Mouse (Mus musculus) midbrain, embryonic 14.5 days (tissue): ENCODE measurements around the gene Fbxo34. TPM values are rescaled to one million over a fixed set of nuclear protein-coding genes. Genes with fewer than 3 reads are reported as not detected.
A peak's percentile ranks its signal among the peaks of the same experiment; 100 is the strongest.
"Not testable (repeated sequence)": the region's sequence is repeated elsewhere in the genome, so short reads cannot be mapped to it uniquely, and the experiment has no call there.

Experiments
- ATAC-seq: fragments of 200-750 bp; cut with Nextera tagmentation; 2 replicates; pipeline ENCODE4 v1.8.0; 2017; ENCODE audit warnings: moderate number of reproducible peaks, moderate library complexity; ENCODE audit not compliant: low FRiP score, low TSS enrichment
- DNase-seq: peaks from one replicate; pipeline ENCODE4 v3.0.0-alpha.2; 2015
- H3K27ac ChIP-seq: fragments of 300-500 bp; sonication (generic); replicated peaks from 2 replicates; pipeline ENCODE4 v1.5.1; 2014; ENCODE audit warnings: mild to moderate bottlenecking, low read depth, low read length, moderate library complexity
- H3K27me3 ChIP-seq: fragments of 300-500 bp; sonication (generic); 2 replicates; pipeline ENCODE4 v1.6.1; 2014; ENCODE audit warnings: low read length, control low read depth, mixed read lengths; ENCODE audit not compliant: control insufficient read depth, insufficient read depth
- H3K36me3 ChIP-seq: fragments of 300-500 bp; sonication (generic); 2 replicates; pipeline ENCODE4 v1.6.1; 2014; ENCODE audit warnings: low read length, control low read depth; ENCODE audit not compliant: control insufficient read depth, insufficient read depth
- H3K4me1 ChIP-seq: fragments of 300-500 bp; sonication (generic); 2 replicates; pipeline ENCODE4 v1.6.1; 2014; ENCODE audit warnings: mild to moderate bottlenecking, antibody characterized with exemption, low read length, control low read depth; ENCODE audit not compliant: control insufficient read depth, insufficient read depth
- H3K4me2 ChIP-seq: fragments of 300-500 bp; sonication (generic); 2 replicates; pipeline ENCODE4 v1.6.1; 2014; ENCODE audit warnings: mild to moderate bottlenecking, low read length, moderate library complexity
- H3K4me3 ChIP-seq: fragments of 300-500 bp; sonication (generic); replicated peaks from 2 replicates; pipeline ENCODE4 v1.5.1; 2014; ENCODE audit warnings: low read depth, low read length
- H3K9ac ChIP-seq: fragments of 300-500 bp; sonication (generic); replicated peaks from 2 replicates; pipeline ENCODE4 v1.6.1; 2014; ENCODE audit warnings: mild to moderate bottlenecking, low read length, moderate library complexity
- H3K9me3 ChIP-seq: fragments of 300-500 bp; sonication (generic); 2 replicates; pipeline ENCODE4 v1.6.1; 2016; ENCODE audit warnings: low read length, control low read depth, mixed read lengths; ENCODE audit not compliant: control insufficient read depth
- WGBS: fragments of 180-500 bp; shearing (Covaris S2); extraction: QIAGEN DNeasy Blood & Tissue Kit; methylation state at CpG from one replicate; pipeline ENCODE4 v1.1.7; 2014; 5-methylcytosine and 5-hydroxymethylcytosine counted together
- polyA plus RNA-seq: library from polyadenylated mRNA; unstranded; fragments of >200 nt; fragmentation: Nextera tagmentation; extraction: Ambion mirVana; gene quantifications from 2 replicates; pipeline ENCODE4 v1.2.1, GENCODE M21; 2014

Fbxo34 gene
- polyA plus RNA-seq, 1 experiment from 2014 or later: 33.2 TPM

DNA sequence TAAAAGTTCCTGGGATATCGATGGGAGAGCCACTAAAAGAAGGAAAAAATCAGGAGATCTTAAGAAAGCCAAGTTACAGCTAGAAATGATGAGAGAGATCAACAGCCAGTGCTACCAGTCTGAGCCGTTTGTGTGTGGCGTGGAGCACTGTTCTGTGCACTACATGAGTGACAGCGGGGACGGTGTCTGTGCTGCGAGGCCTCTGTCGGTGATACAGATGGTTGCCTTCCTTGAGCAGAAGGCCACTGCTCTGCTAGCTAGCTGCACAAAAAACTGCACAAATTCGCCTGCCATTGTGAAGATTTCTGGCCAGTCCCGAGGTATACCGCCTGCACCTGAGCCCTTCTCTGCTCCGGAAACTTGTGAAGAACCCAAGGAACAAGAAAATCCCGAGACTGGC lies 79.4 kb downstream of the Fbxo34 start:
- not testable (repeated sequence) for H3K9ac ChIP-seq, H3K27me3 ChIP-seq, ATAC-seq, H3K27ac ChIP-seq, H3K4me3 ChIP-seq, H3K9me3 ChIP-seq, DNase-seq, H3K4me1 ChIP-seq, H3K4me2 ChIP-seq
- WGBS: 95% methylated on average over 10 of the region's 12 CpGs
- peaks cover 14% of the 10 kb centered on the region; the same call in 1 of the 2 replicates for H3K36me3 ChIP-seq

- Histone ChIP-seq H3K27ac (no peak overlapping the region), H3K4me2 (no peak overlapping the region), H3K9me3 (no peaks in the 10 kb centered on the region), H3K4me1 (no peaks in the 10 kb centered on the region), H3K27me3 (no peaks in the 10 kb centered on the region), H3K36me3 (peaks cover 14% of the 10 kb centered on the region; the same call in 1 of the 2 replicates), H3K4me3 (no peak overlapping the region), H3K9ac (no peak overlapping the region)
- DNase-seq (no peak), ATAC-seq (no peak)
- WGBS: 88% methylated on average over 1 of the region's 1 CpGs
Observed at GRCm38 (mm10) chr14:47532496-47532895, 82.3 kb downstream of the Fbxo34 start.

- Histone ChIP-seq H3K4me2 (no peak overlapping the region), H3K4me3 (no peak overlapping the region), H3K9me3 (no peaks in the 10 kb centered on the region), H3K9ac (no peak overlapping the region), H3K4me1 (no peaks in the 10 kb centered on the region), H3K36me3 (peaks cover 14% of the 10 kb centered on the region; the same call in 1 of the 2 replicates), H3K27me3 (no peaks in the 10 kb centered on the region), H3K27ac (no peak overlapping the region)
- DNase-seq (peak; percentile 72), ATAC-seq (peak; percentile 46; the same call in 1 of the 2 replicates)
- WGBS: 50% methylated on average over 11 of the region's 11 CpGs
Observed at GRCm38 (mm10) chr14:47533365-47534175, 83.3 kb downstream of the Fbxo34 start.

GRCm38 (mm10) chr14:47534176-47534525 lies 83.9 kb downstream of the Fbxo34 start:
- Histone ChIP-seq H3K27me3 (no peaks in the 10 kb centered on the region), H3K9ac (no peak overlapping the region), H3K36me3 (peaks cover 13% of the 10 kb centered on the region; the same call in 1 of the 2 replicates), H3K4me1 (no peaks in the 10 kb centered on the region), H3K4me2 (no peak overlapping the region), H3K27ac (no peak overlapping the region), H3K4me3 (no peak overlapping the region), H3K9me3 (no peaks in the 10 kb centered on the region)
- DNase-seq (no peak), ATAC-seq (0 out of 2 replicates have a peak, but pooled peaks have one; percentile 24)
- WGBS: 90% methylated on average over 5 of the region's 5 CpGs

DNA sequence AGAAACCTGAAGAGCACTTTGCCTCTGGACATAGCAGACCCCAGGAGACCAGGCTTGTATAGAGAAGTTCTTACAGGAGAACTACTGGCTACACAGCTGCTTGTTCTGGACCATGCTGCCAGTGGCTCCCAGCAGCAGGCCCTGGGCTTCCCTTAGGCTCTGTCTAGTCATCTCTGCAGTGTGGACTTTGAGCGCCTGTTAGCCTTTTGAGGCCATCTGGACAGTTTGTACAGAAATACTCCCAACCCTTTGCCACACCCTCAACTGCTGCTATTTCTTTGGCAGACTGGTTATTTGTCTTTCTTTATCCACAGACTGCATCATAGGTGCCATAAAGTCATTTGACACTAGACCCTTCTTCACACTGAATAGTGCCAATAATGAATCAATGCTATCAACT lies 84.9 kb downstream of the Fbxo34 start:
- Histone ChIP-seq H3K9ac (no peak overlapping the region), H3K36me3 (peaks cover 21% of the 10 kb centered on the region), H3K9me3 (no peaks in the 10 kb centered on the region), H3K4me1 (no peaks in the 10 kb centered on the region), H3K4me3 (no peak overlapping the region), H3K27ac (no peak overlapping the region), H3K27me3 (no peaks in the 10 kb centered on the region), H3K4me2 (no peak overlapping the region)
- ATAC-seq: no peak
- 88% methylated on average over 1 of the region's 1 CpGs for WGBS
- DNase-seq: no peak

- H3K27me3 ChIP-seq: no peaks in the 10 kb centered on the region
- ATAC-seq: no peak
- no peak overlapping the region for H3K4me2 ChIP-seq
- WGBS: 95% methylated on average over 10 of the region's 10 CpGs
- H3K4me3 ChIP-seq: no peak overlapping the region
- no peak for DNase-seq
- no peaks in the 10 kb centered on the region for H3K9me3 ChIP-seq
- H3K36me3 ChIP-seq: peaks cover 64% of the 10 kb centered on the region
- no peak overlapping the region for H3K9ac ChIP-seq
- H3K27ac ChIP-seq: no peak overlapping the region
- H3K4me1 ChIP-seq: no peaks in the 10 kb centered on the region
Observed at GRCm38 (mm10) chr14:47541325-47541948, 91.2 kb downstream of the Fbxo34 start.

DNA sequence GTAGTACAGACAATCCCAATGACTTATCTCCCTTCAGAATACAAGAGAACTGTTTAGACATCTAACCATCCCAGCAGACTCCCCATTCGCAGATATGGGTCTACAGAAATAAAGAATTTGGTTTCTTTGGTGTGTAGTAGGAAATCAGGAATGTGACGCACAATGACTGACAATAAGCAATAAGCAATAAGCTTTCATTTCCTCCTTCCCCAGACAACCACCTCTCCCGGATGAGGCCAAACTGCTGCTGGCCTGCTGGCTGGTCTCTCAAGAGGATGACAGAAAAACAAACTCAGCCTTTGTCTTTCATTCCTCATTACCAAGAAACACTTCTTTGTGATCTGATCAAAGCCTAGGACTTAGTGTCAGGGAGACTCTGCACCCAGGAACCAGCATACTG lies 92.1 kb downstream of the Fbxo34 start:
- Histone ChIP-seq H3K4me3 (no peak overlapping the region), H3K4me2 (no peak overlapping the region), H3K27ac (no peak overlapping the region), H3K36me3 (peaks cover 72% of the 10 kb centered on the region), H3K9me3 (no peaks in the 10 kb centered on the region), H3K4me1 (no peaks in the 10 kb centered on the region), H3K27me3 (no peaks in the 10 kb centered on the region), H3K9ac (no peak overlapping the region)
- WGBS: 95% methylated on average over 3 of the region's 3 CpGs
- DNase-seq (no peak), ATAC-seq (no peak)

DNA sequence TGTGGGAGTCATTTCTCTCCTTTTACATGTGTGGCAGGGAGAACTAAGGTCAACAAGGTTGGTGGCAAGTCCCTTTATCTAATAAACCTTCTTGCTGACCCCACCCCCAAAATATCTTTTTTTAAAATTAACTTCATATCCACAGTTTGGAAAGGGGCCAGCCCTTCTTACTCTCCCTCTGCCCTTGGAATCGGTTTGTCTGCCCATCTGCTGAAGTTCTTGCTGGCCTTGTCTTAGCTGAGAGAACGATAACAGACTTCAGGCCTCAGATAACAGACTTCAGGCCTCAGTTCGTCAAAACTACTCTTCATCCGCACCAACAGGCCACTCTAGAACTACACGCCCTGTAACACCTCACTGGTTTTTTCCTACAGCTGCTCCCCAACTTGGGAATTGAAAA lies 94.1 kb downstream of the Fbxo34 start:
- Histone ChIP-seq H3K4me1 (no peaks in the 10 kb centered on the region), H3K27ac (no peak overlapping the region), H3K9ac (no peak overlapping the region), H3K27me3 (no peaks in the 10 kb centered on the region), H3K4me3 (no peak overlapping the region), H3K36me3 (peaks cover 89% of the 10 kb centered on the region), H3K4me2 (no peak overlapping the region), H3K9me3 (no peaks in the 10 kb centered on the region)
- 89% methylated on average over 5 of the region's 5 CpGs for WGBS
- DNase-seq (no peak), ATAC-seq (no peak)

GRCm38 (mm10) chr14:47544877-47545276 lies 94.7 kb downstream of the Fbxo34 start:
- Histone ChIP-seq H3K27me3 (no peaks in the 10 kb centered on the region), H3K27ac (no peak overlapping the region), H3K9ac (no peak overlapping the region), H3K9me3 (no peaks in the 10 kb centered on the region), H3K4me2 (no peak overlapping the region), H3K4me1 (no peaks in the 10 kb centered on the region), H3K4me3 (no peak overlapping the region), H3K36me3 (peaks cover 90% of the 10 kb centered on the region)
- no peak for DNase-seq
- 91% methylated on average over 4 of the region's 4 CpGs for WGBS
- no peak for ATAC-seq
